Mouse (Mus musculus): Measurements from ENCODE around the gene Pde4a.
"Not testable (repeated sequence)": the region's sequence is repeated elsewhere in the genome, so short reads cannot be mapped to it uniquely, and the experiment has no call there.

Gene Pde4a

DNA sequence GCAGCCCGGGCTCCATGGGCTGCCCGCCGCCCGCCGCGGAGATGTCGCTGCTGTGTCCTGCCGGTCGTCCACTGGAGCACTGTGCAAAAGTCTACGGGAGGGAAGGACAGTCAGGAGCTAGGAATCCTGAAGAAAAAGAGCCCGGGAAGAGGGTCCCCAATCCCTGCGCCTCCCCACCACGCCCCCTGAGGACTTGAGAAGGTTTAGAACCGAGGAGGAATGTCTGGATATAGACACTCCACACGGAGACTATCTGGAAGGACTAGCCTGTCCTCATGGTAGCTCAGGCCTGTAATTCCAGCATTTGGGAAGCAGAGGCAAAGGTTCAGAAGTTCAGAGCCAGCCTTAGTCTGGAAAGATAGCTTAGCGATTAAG, 79.6 kb downstream of the Pde4a start:
- in situ Hi-C loops (cut with MseI, MboI) = no loop called here

DNA sequence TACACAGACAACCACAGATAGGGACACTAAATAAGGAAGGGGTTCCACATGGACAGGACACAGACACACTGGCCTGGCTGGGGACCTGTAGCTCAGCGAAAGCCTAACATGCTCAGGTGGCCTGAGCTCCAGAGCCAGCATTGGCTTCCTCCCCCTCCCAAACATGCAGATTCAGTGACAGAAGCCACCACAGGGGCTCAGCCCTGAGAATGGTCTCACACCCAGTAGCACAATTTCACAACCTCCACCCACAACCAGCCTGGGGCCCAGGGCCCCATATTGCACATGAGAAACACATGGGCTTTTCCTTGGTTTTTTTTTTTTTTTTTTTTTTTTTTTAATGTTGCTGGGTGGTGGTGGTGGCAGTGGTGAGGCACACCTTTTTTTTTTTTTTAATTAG, 80.8 kb downstream of the Pde4a start:
- in situ Hi-C loops (cut with MseI, MboI) = no loop called here

DNA sequence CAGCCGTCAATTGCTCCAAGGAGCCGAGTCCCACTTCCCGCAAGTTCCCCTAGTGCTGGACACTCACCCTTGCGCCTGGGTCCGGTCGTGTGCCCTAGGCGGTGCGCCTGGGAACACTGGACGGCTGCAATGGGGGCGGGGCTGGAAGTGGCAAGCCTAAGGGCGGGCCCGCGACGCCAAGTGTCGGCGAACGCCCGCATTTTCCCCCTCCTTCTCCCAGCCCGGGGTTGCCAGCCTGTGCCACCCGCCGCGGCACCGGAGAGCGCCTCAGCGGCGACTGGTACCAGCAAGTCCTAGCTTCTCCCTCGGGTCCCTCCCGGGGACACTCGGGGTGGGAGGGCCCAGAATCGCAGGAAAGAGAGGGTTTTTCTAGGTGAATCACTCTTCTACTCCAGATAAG, 82.8 kb downstream of the Pde4a start, which contains the start of gene S1pr5:
S1pr5 (minus strand) TSS at position 118 of the 400 bp plus-strand sequence.
- in situ Hi-C loops (cut with MseI, MboI) = no loop called here

DNA sequence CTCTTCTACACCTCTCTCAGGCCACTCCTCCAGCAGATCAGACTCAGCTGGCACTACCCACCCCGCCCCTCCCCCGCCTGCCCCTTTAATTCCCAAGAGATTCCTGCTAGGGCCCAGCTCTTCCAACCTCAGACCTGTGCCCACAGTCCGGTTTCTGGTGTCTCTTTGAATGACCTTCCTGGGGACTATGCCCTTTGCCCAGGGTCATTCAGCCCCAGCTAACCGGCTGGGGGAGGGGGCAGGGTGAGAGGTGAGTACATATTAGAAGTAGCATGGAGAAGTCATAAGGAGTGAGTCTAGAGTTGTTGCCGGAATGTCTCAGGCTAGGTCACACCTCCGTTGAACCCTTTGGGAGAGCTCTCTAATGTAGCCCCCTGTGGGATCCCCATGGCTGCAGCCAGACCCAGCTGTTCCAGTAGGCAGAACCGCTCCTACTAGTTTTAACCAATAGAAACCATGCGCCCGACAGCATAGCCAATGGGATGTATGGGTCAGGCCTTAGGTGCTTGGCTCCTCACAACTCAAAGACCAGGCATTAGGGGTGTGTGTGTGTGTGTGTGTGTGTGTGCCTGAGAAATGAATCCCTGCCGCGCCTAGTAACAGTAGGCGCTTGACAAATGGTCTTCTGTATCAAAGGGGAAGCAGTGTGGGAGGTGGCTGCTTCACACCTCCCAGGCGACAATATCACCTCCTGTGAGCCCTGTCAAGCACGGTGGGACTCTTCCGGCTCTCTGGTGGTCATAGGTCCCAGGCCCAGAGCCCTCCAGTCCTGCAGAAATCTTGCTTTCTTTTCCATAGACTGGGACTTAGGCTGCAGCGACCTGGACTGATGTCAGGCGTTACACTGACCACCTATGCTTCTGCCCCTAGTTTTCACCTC, 84.4 kb downstream of the Pde4a start:
- in situ Hi-C loops (cut with MseI, MboI) = no loop called here

DNA sequence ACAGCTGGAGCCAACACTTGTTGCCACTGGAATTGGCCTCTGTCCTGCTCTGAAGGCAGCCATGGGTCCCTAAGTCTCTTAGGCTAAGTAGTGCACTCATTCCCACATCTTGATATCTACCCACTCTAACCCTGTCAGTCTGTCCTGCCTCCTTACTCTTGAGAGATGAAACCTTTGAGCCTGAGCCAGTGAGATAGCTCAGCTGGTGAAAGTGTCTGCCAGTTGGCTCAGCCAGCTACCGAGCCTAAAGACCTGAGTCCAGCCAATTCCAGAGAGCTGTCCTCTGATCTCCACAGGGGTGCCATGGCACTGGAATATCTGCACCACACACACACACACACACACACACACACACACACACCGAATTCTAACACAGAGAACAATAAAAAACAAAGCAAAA, 85.0 kb downstream of the Pde4a start:
- in situ Hi-C loops (cut with MseI, MboI) = no loop called here

DNA sequence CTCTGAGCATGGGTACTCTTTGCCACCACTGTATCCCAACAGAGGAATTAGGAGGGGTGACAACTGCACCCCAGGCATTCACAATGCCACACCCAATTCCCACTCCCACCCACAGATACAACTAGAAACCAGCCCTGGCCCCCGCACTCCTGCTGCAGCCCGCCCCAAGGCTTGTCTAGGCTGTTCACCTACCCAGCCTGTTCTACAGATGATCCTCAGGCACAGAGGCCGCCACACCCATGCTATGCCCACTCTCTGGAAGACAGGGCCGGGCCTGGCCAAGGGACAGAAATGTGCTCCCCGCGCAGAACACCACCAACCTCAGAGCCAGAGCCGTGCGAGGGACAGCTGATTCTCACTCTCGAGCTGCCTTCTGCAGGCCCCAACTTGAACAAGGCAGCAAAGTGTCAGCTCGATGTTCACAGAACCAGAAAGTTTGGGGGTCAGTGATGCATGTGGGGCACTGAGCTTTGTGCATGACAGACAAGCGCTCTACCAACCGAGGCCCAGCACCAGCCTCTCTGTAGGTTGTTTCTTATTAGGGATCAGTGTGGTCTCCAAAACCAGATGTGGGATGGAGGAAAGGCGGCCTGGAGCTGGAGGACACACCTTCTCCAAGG, 85.7 kb downstream of the Pde4a start:
- in situ Hi-C loops (cut with MseI, MboI) = no loop called here

DNA sequence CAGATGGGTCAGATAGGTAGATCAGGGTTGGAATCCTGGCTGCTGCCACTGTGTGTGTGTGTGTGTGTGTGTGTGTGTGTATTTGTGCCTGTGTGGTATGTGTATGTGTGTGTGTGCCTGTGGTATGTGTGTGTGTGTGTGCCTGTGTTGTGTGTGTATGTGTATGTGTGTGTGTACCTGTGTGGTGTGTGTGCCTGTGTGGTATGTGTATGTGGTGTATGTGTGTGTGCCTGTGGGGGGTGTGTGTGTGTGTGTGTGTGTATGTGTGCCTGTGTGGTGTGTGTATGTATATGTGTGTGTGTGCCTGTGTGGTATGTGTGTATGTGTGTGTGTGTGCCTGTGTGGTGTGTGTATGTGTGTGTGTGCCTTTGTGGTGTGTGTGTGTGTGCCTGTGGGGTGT, 89.2 kb downstream of the Pde4a start:
- in situ Hi-C loops (cut with MseI, MboI) = no loop called here

DNA sequence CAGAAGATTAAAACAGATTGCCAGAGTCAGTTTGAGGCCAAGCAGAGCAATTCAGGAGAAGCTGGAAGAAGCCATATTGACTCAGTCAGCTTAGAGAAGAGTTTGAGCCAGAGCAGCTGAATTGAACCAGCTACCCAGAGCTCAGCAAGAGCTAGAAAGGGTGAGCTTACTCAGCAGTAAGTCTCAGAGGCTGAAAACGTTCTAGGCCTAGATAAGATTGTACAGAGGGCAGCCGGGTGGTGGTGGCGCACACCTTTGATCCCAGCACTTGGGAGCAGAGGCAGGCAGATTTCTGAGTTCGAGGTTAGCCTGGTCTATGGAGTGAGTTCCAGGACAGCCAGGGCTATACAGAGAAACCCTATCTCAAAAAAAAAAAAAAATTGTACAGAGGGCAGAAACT, 90.8 kb downstream of the Pde4a start:
- in situ Hi-C loops (cut with MseI, MboI) = not testable (repeated sequence)

DNA sequence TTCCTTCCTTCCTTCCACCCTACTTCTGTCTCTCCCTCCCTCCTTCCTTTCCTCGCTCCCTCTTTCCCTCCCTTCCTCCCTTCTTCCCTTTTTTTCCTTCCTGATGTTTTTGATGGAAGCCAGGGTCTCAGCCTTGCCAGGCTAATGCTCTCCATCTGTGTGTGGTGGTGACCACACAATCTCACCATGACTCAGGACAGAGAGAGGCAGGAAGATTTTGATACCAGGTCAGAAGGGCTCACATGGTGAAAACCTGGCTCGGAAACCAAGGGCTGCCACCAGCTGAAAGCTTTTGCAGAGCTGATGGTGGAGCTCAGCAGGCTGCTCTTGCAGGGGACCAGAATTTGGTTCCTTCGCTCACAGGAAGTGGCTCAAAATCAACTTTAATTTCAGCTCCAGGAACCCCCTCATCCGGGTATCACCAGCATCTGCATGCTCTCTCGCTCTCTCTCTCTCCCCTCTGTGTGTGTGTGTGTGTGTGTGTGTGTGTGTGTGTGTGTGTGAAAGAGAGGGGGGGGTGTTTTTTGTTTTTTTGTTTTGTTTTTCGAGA, 95.1 kb downstream of the Pde4a start:
- in situ Hi-C loops (cut with MseI, MboI) = no loop called here

DNA sequence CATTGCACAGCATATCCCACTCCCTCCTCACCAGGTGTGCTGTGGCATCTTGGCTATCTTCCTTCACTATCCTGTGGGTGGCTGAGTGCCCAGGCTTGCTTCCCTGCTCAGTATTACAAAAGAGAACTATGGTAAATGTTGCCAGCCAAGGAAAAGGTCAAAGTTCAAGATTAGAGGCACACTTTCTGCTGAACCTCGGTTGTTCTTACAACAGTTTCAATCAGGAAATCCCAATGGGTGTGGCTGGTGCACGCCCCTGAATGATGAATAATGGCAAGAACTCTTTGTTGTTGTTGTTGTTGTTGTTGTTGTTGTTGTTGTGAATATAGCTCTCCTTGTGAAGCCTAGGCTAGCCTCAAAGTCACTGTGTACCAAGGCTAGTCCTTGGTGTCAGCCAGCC, 96.3 kb downstream of the Pde4a start:
- in situ Hi-C loops (cut with MseI, MboI) = no loop called here
